Mouse (Mus musculus) ES-Bruce4 (cell line): Measurements from ENCODE around the gene Gm11042. TPM values are rescaled to one million over a fixed set of nuclear protein-coding genes. Genes with fewer than 3 reads are reported as not detected.
A peak's percentile ranks its signal among the peaks of the same experiment; 100 is the strongest.

Experiments
- H3K27ac ChIP-seq: 2 replicates; pipeline ENCODE4 v1.5.1; 2012; ENCODE audit warnings: low read length, inconsistent platforms; ENCODE audit not compliant: insufficient read depth
- H3K27me3 ChIP-seq: 2 replicates; pipeline ENCODE4 v1.6.1; 2012; ENCODE audit warnings: mild to moderate bottlenecking, low read length, inconsistent platforms; ENCODE audit not compliant: control insufficient read depth, poor library complexity, insufficient read depth, severe bottlenecking
- H3K36me3 ChIP-seq: 2 replicates; pipeline ENCODE4 v1.6.1; 2012; ENCODE audit warnings: inconsistent platforms, mild to moderate bottlenecking, low read length, moderate library complexity; ENCODE audit not compliant: control insufficient read depth, poor library complexity, insufficient read depth, severe bottlenecking
- H3K4me1 ChIP-seq: one replicate; pipeline ENCODE4 v1.8.1; 2011; ENCODE audit warnings: low read length; ENCODE audit not compliant: control insufficient read depth, insufficient read depth
- H3K4me3 ChIP-seq: 2 replicates; pipeline ENCODE4 v1.5.1; 2011; ENCODE audit warnings: low read depth, mild to moderate bottlenecking, low read length
- H3K9ac ChIP-seq: 2 replicates; pipeline ENCODE4 v1.6.1; 2012; ENCODE audit warnings: low read depth, mild to moderate bottlenecking, inconsistent platforms; ENCODE audit not compliant: poor library complexity, severe bottlenecking
- H3K9me3 ChIP-seq: replicated peaks from 2 replicates; pipeline ENCODE4 v1.6.1; 2012; ENCODE audit warnings: mild to moderate bottlenecking, low read length, inconsistent platforms; ENCODE audit not compliant: control insufficient read depth, poor library complexity, insufficient read depth, severe bottlenecking
- CTCF ChIP-seq: IDR thresholded peaks from one replicate; pipeline ENCODE4 v1.8.1; 2011; ENCODE audit warnings: low read depth, low read length
- EP300 ChIP-seq: IDR thresholded peaks from 2 replicates; pipeline ENCODE4 v1.6.1; 2011; ENCODE audit warnings: low read depth, low read length; ENCODE audit not compliant: insufficient read depth
- POLR2A ChIP-seq: IDR thresholded peaks from one replicate; pipeline ENCODE4 v1.8.1; 2011; ENCODE audit warnings: low read length; ENCODE audit not compliant: insufficient read depth
- polyA plus RNA-seq: library from polyadenylated mRNA; stranded (reverse); fragments of >200 nt; gene quantifications from 2 replicates; pipeline ENCODE4 v1.2.4, GENCODE M21; 2011; ENCODE audit warnings: low read depth; ENCODE audit not compliant: missing spikeins, insufficient read depth, insufficient read length

The Gm11042 gene
- not detected in 2 replicates for polyA plus RNA-seq

- Histone ChIP-seq H3K27me3 (no peaks in the 10 kb centered on the region), H3K9ac (0 out of 2 replicates have a peak within 1 kb of the TSS, but pooled peaks have one; percentile 33), H3K36me3 (no peaks in the 10 kb centered on the region), H3K4me1 (no peaks in the 10 kb centered on the region), H3K27ac (no peak within 1 kb of the TSS), H3K4me3 (peak within 1 kb of the TSS; percentile 57), H3K9me3 (no peaks in the 10 kb centered on the region)
- no peak for TF ChIP-seq POLR2A
- no peak for TF ChIP-seq EP300
- no peak for TF ChIP-seq CTCF
Observed at GRCm38 (mm10) chr12:74316344-74316973, at the start of gene Gm11042. Gene Gm11042 (minus strand): TSS chr12:74316394.

- TF ChIP-seq EP300, result no peak
- Histone ChIP-seq H3K27ac (no peak overlapping the region), H3K27me3 (no peaks in the 10 kb centered on the region), H3K4me3 (no peak overlapping the region), H3K36me3 (no peaks in the 10 kb centered on the region), H3K4me1 (no peaks in the 10 kb centered on the region), H3K9ac (no peak overlapping the region), H3K9me3 (no peaks in the 10 kb centered on the region)
Observed at GRCm38 (mm10) chr12:74364477-74364876, 48.3 kb upstream of the Gm11042 start.

GRCm38 (mm10) chr12:74363076-74363475 is 46.9 kb upstream of the Gm11042 start:
- Histone ChIP-seq H3K27me3 (no peaks in the 10 kb centered on the region), H3K9ac (no peak overlapping the region), H3K9me3 (no peaks in the 10 kb centered on the region), H3K27ac (no peak overlapping the region), H3K36me3 (no peaks in the 10 kb centered on the region), H3K4me3 (no peak overlapping the region), H3K4me1 (no peaks in the 10 kb centered on the region)
- TF ChIP-seq CTCF, result no peak
- TF ChIP-seq EP300, result no peak
- no peak for TF ChIP-seq POLR2A

- Histone ChIP-seq H3K9me3 (no peaks in the 10 kb centered on the region), H3K27me3 (no peaks in the 10 kb centered on the region), H3K4me1 (no peaks in the 10 kb centered on the region), H3K36me3 (no peaks in the 10 kb centered on the region), H3K27ac (no peak overlapping the region), H3K4me3 (no peak overlapping the region), H3K9ac (no peak overlapping the region)
- TF ChIP-seq EP300 (no peak), POLR2A (no peak), CTCF (no peak)
Observed at GRCm38 (mm10) chr12:74362453-74362852, 46.3 kb upstream of the Gm11042 start.

- Histone ChIP-seq H3K9me3 (no peaks in the 10 kb centered on the region), H3K27me3 (no peaks in the 10 kb centered on the region), H3K27ac (no peak overlapping the region), H3K9ac (no peak overlapping the region), H3K36me3 (no peaks in the 10 kb centered on the region), H3K4me1 (no peaks in the 10 kb centered on the region), H3K4me3 (no peak overlapping the region)
- no peak for TF ChIP-seq EP300
- TF ChIP-seq CTCF, result no peak
- no peak for TF ChIP-seq POLR2A
Observed at GRCm38 (mm10) chr12:74359791-74360190, 43.6 kb upstream of the Gm11042 start.

GRCm38 (mm10) chr12:74357806-74358205 is 41.6 kb upstream of the Gm11042 start:
- Histone ChIP-seq H3K27me3 (no peaks in the 10 kb centered on the region), H3K9ac (no peak overlapping the region), H3K36me3 (no peaks in the 10 kb centered on the region), H3K27ac (no peak overlapping the region), H3K9me3 (no peaks in the 10 kb centered on the region), H3K4me1 (no peaks in the 10 kb centered on the region), H3K4me3 (no peak overlapping the region)
- TF ChIP-seq CTCF (no peak), POLR2A (no peak), EP300 (no peak)
